Mouse (Mus musculus) T-helper 1 cell (primary cell): Measurements from ENCODE around the gene Nwd1.

Source experiments
- in situ Hi-C: fragments of 300-600 bp; cut with MboI, MseI; formaldehyde crosslinking; loops from one replicate; pipeline ENCODE4 v1.15.1; 2025; ENCODE audit warnings: high pct_unique_total_duplicates

Gene Nwd1

DNA sequence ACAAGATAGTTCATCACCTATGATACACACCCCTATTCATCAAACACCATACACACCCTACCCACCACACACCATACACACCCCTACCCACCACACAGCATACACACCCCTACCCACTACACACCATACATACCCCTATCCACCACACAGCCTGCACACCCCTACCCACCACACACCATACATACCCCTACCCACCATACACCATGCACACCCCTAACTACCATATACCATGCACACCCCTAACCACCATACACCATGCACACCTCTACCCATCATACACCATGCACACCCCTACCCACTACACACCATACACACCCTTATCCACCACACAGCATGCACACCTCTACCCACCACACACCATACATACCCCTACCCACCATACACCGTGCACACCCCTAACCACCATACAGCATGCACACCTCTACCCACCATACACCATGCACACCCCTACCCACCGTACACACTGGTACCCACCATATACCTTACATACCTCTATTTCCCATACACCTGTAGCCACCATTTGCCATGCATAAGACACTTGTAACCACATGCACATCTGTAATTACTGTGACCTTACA, 51.9 kb downstream of the Nwd1 start:
- in situ Hi-C loops, result loop anchor here (10.0 kb wide), 1 partner anchor 1066 kb away; no protein-coding TSS in a partner anchor

DNA sequence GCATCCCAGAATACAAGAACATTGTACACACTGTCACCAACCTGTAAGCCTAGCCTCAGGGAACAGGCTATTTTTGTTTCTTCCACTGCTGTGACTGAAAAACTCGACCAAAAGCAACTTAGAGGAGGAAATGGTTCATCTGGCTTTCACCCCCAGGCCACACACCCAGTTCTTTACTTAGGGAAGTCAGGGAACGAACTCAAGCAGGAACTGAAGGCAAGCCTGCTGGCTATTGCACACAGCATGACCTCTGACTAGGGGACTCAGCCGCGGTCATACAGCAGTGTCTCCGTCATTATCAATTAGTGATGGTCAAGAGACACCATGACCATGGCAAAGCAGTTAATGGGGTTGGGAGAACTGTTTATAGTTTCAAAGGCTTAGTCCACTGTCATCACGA, 66.1 kb downstream of the Nwd1 start:
- in situ Hi-C loops, result no loop called here

- in situ Hi-C loops, result no loop called here
These were observed 70.1 kb downstream of the Nwd1 start for GRCm38 (mm10) chr8:72716594-72716993.

- in situ Hi-C loops, result loop anchor here (5.0 kb wide), 1 partner anchor 38 kb away; no protein-coding TSS in a partner anchor
These were observed 74.0 kb downstream of the Nwd1 start for GRCm38 (mm10) chr8:72720541-72720940.

- in situ Hi-C loops, result loop anchor here (5.0 kb wide), 1 partner anchor 41 kb away; no protein-coding TSS in a partner anchor
These were observed 76.5 kb downstream of the Nwd1 start, which contains the start of gene Sin3b for GRCm38 (mm10) chr8:72722769-72723650. Sin3b (plus strand) TSS chr8:72723285.

GRCm38 (mm10) chr8:72723651-72724001, 77.1 kb downstream of the Nwd1 start:
- in situ Hi-C loops, result loop anchor here (5.0 kb wide), 1 partner anchor 41 kb away; no protein-coding TSS in a partner anchor

DNA sequence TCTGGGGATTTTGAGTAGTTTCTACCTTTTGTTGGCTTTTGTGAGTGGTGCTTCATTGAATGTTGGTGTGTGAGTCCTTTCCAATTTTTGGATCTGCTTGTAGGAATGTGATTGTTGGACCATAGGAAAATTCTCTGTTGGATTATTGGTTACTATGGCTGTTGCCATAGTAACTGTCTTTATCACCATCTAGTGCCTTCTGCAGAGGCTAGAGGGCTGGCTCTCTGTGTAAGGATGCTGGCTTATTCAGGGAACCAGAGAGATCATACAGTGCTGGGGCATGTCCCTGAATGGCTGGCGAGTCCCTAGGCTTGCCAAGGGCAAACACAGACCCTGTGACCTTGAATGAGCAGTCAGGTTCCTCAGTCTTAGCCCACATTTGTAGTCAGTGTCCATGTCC, 82.1 kb downstream of the Nwd1 start:
- in situ Hi-C loops, result no loop called here

- in situ Hi-C loops, result no loop called here
These were observed 88.5 kb downstream of the Nwd1 start for GRCm38 (mm10) chr8:72735001-72735400.

DNA sequence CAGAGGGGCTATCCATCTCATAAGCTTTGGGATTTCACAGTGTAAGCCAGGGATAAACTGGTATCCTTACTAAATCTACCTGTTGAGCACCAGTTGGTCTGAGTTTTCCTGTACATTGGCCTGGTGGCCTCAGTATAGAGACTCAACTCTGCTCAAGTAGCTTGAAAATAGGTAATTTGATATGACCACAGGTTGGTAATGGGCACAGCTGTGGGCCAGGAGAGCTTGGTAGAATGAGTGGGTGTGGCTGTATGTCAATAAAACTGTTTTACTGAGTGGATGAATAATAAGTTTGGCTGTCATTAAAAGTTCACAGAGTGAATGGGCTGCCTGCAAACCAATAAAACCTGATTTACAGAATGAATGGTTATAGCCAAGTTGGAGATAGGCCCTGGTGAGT, 90.4 kb downstream of the Nwd1 start:
- in situ Hi-C loops, result no loop called here

GRCm38 (mm10) chr8:72746061-72746460, 99.5 kb downstream of the Nwd1 start:
- in situ Hi-C loops, result loop anchor here (5.0 kb wide), 1 partner anchor 64 kb away; no protein-coding TSS in a partner anchor

GRCm38 (mm10) chr8:72749846-72750245, 103.3 kb downstream of the Nwd1 start:
- in situ Hi-C loops, result loop anchor here (5.0 to 10.0 kb wide), 2 partner anchors 68 to 1475 kb away; partner anchors contain the start of genes Haus8 and Myo9b

GRCm38 (mm10) chr8:72750266-72750665, 103.8 kb downstream of the Nwd1 start:
- in situ Hi-C loops, result loop anchor here (10.0 kb wide), 1 partner anchor 1475 kb away; the partner anchor contains the start of genes Haus8 and Myo9b

DNA sequence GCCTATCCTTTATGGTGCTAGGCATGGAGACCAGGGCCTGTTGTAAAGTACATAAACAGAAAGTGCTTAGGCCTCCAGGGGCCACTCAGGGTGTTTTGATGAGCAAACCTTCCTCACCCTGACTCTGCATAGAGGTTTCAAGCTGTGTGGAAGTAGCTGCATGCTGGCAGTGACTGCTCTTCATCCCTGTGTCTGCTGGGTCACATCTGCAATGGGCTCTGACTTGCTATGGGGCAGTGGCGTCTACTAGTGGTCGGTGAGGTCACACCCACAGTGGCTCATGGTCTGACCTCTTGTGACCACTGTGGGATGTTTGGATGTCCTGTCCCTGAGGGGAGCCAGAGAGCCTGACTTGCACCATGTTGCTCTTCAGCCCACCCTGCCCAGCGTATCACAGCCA, 104.6 kb downstream of the Nwd1 start:
- in situ Hi-C loops, result loop anchor here (10.0 kb wide), 1 partner anchor 1476 kb away; the partner anchor contains the start of genes Haus8 and Myo9b

DNA sequence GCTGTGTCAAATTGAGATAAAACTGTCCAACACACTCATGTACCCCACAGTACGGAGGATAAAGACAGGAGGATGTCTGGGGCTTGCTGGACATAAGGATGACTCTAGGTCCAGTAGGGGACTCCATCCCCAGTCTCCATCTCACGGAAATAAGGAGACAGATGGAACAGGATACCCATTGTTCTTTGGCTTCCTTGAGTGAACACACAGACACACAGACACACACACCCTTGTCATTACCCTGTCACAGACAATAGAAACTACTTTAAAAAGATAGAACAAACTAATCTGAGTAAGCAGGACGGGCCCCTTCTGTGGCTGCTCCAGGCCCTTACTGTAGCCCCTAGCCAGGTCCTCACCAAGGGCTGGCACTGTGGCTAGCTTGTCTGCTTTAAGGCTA, 105.8 kb downstream of the Nwd1 start:
- in situ Hi-C loops, result loop anchor here (10.0 kb wide), 1 partner anchor 1477 kb away; the partner anchor contains the start of genes Haus8 and Myo9b

DNA sequence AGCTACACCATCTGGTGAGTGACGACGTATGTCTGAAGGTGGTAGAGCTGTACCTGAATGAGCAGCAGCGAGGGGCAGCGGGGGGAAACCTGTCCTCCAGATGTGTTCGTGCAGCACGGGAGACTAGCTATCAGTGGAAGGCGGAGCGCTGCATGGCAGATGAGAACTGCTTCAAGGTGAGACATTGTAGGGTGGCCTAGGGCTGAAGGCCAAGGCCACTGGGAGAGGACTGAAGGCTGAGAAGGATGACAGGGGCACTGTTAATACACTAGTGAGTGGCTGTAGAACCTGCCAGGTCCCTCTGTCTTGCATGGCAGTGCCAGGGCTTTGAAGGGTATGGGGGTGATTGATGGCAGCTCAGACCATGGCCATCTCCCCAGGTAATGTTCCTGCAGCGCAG, 106.7 kb downstream of the Nwd1 start:
- in situ Hi-C loops, result loop anchor here (10.0 kb wide), 1 partner anchor 1478 kb away; the partner anchor contains the start of genes Haus8 and Myo9b

- in situ Hi-C loops, result loop anchor here (10.0 kb wide), 1 partner anchor 1479 kb away; the partner anchor contains the start of genes Haus8 and Myo9b
These were observed 107.3 kb downstream of the Nwd1 start for GRCm38 (mm10) chr8:72753781-72754180.

- in situ Hi-C loops, result loop anchor here (10.0 kb wide), 1 partner anchor 1481 kb away; the partner anchor contains the start of genes Haus8 and Myo9b
These were observed 109.5 kb downstream of the Nwd1 start for GRCm38 (mm10) chr8:72756031-72756430.

DNA sequence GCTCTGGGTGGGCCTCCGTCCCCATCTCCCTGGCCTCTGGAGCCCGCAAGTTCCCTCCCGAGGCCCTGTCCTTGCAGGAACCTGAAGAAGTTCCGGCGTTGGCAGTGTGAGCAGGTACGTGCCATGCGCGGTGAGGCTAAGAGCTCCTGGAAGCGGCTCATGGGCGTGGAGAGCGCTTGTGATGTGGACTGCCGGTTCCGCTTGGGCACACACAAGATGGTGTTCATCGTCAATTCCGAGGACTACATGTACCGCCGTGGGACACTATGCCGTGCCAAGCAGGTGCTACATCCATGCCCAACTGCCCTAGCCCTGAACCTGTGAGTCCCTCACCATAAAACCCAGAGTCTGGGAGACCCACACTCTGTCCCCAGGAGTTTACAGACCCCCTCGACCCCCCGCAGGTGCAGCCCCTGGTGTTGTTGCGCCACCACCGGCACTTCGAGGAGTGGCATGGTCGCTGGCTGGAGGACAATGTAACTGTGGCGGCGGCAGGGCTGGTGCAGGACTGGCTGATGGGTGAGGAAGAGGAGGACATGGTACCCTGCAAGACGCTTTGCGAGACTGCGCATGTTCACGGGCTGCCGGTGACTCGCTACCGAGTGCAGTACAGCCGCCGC, 110.4 kb downstream of the Nwd1 start:
- in situ Hi-C loops, result loop anchor here (10.0 kb wide), 1 partner anchor 1482 kb away; the partner anchor contains the start of genes Haus8 and Myo9b

DNA sequence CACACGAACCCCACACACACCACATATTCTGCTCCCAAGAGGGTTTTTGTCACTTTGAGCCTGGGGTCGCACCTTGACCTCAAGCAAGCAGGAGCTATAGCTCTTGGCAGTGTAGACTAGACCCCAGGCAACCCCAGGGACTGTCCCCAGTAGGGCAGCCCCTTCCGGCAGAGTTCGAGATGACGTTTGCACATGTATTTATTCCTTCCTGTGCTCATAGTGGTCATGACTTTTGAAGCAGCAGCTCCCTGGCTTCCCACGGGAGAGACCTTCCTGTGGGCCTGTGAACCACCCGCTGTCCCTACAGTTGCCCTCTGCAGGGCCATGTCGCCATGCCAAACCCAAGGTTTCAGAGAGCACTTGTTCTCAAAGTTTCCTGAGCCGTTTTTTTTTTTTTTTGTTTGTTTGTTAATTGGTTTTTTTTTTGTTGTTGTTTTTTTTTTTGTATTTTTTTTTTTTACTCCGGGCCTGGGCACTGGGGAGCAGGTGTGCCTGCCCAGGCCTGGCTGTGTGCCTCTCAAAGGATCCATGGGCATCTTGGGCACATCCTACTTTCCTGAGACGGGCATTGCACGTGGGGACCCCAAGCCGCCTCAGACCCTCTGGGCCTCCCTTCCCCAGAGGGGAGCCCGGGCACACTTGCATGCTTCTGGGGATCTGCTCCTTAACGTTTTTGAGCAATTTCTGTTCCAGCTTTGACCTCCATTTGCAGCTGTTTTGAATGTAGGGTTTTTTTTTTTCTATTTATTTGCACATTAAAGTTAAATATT, 111.1 kb downstream of the Nwd1 start:
- in situ Hi-C loops, result loop anchor here (10.0 kb wide), 1 partner anchor 1483 kb away; the partner anchor contains the start of genes Haus8 and Myo9b

GRCm38 (mm10) chr8:72758310-72758709, 111.8 kb downstream of the Nwd1 start:
- in situ Hi-C loops, result loop anchor here (10.0 kb wide), 1 partner anchor 1484 kb away; the partner anchor contains the start of genes Haus8 and Myo9b
